Comparison of ENCODE assay signal across 8 mouse cellular contexts in genomic region chr19:6341453-6342077, GRCm38 (mm10). TPM values are rescaled to one million over a fixed set of nuclear protein-coding genes. Genes with fewer than 3 reads are reported as not detected.
A peak's percentile ranks its signal among the peaks of the same experiment; 100 is the strongest.
DNase-seq lines count a peak whose midpoint lies in the region; ATAC-seq and TF ChIP-seq lines count a peak whose summit lies in the region.

No protein-coding gene starts in this region.

- peaks cover 8 to 22% of the 10 kb centered on the region in 2 experiments for H3K4me1 ChIP-seq in liver, embryonic 14.5 days (replicated peaks; ENCODE audit: control insufficient read depth in 2 of 2, insufficient read depth in 2 of 2, low read length in 1 of 2)

- 5% methylated on average over 23 of the region's 23 CpGs for WGBS in liver, embryonic 14.5 days (ENCODE audit: insufficient replicate concordance)

- peak overlapping the region; percentile 67 to 92 for H3K4me3 ChIP-seq in liver, embryonic 14.5 days (ENCODE audit: insufficient read depth in 1 of 2, low read depth in 2 of 2, low read length in 2 of 2)

- no peak for TF ChIP-seq CTCF in liver, embryonic 14.5 days (IDR thresholded peaks at IDR 0.05; ENCODE audit: low read depth)

- peaks cover 6% of the 10 kb centered on the region for H3K36me3 ChIP-seq in liver, embryonic 14.5 days (replicated peaks; ENCODE audit: control insufficient read depth, insufficient read depth, low read depth)

- peak overlapping the region; percentile 77 for H3K4me2 ChIP-seq in liver, embryonic 14.5 days (ENCODE audit: low read depth)

- ATAC-seq in liver, embryonic 14.5 days (ENCODE audit: insufficient read depth), result peak; percentile 44; the same call in 1 of the 2 replicates

- H3K9ac ChIP-seq in liver, embryonic 14.5 days (replicated peaks), result peak overlapping the region; percentile 82

- H3K27ac ChIP-seq in liver, embryonic 14.5 days, result no peak overlapping the region

- DNase-seq in embryo, embryonic 10.5 days (ENCODE audit: low spot score), result peak; percentile 11
- DNase-seq in embryo, embryonic 10 days (ENCODE audit: low spot score), result no peak
- peak; percentile 21 for DNase-seq in urinary bladder, adult 2 months (ENCODE audit: low spot score)
- DNase-seq in urinary bladder, postnatal 10 days (ENCODE audit: low spot score), result no peak
- no peak for DNase-seq in liver, embryonic 14.5 days (ENCODE audit: low read depth in 3 of 3, low spot score in 3 of 3)
- peak; percentile 49 to 59 for DNase-seq in thymus, postnatal 36 days
- no peak for DNase-seq in B cell, adult 2 months
- DNase-seq in frontal cortex, postnatal 14 days (ENCODE audit: low spot score in 2 of 2), result no peak

- H3K9me3 ChIP-seq in liver, embryonic 14.5 days (ENCODE audit: control insufficient read depth, low read length), result no peaks in the 10 kb centered on the region

- TF ChIP-seq EP300 in liver, embryonic 14.5 days (IDR thresholded peaks at IDR 0.05; ENCODE audit: low read depth), result no peak

- no peaks in the 10 kb centered on the region for H3K27me3 ChIP-seq in liver, embryonic 14.5 days (ENCODE audit: control insufficient read depth, insufficient read depth, low read length)

RNA-seq across cellular contexts. Expression of gene Map4k2, which starts 0.6 kb away (rescaled TPM):
- polyA plus RNA-seq in urinary bladder, adult 2 months (2012; rRNA removed), result 63.7 and 88.3 TPM in 2 replicates
- 15.9 and 17.6 TPM in 2 replicates for polyA plus RNA-seq in liver, embryonic 14.5 days (2012; rRNA removed)
- 3.0 and 3.7 TPM in 2 replicates for polyA plus RNA-seq in liver, embryonic 14.5 days (2014; fragmentation: Nextera tagmentation; extraction: Ambion mirVana)

RNA-seq across cellular contexts. Expression of gene Men1, which starts 6.8 kb away (rescaled TPM):
- 34.3 and 37.7 TPM in 2 replicates for polyA plus RNA-seq in urinary bladder, adult 2 months (2012; rRNA removed)
- polyA plus RNA-seq in liver, embryonic 14.5 days (2012; rRNA removed), result 19.9 and 20.4 TPM in 2 replicates
- 12.5 and 13.5 TPM in 2 replicates for polyA plus RNA-seq in liver, embryonic 14.5 days (2014; fragmentation: Nextera tagmentation; extraction: Ambion mirVana)

RNA-seq across cellular contexts. Expression of gene Sf1, which starts 21.9 kb away (rescaled TPM):
- polyA plus RNA-seq in urinary bladder, adult 2 months (2012; rRNA removed), result 89.7 and 158 TPM in 2 replicates
- polyA plus RNA-seq in liver, embryonic 14.5 days (2012; rRNA removed), result 57.4 and 60.9 TPM in 2 replicates
- polyA plus RNA-seq in liver, embryonic 14.5 days (2014; fragmentation: Nextera tagmentation; extraction: Ambion mirVana), result 57.9 and 65.0 TPM in 2 replicates

RNA-seq across cellular contexts. Expression of gene Cdc42bpg, which starts 35.3 kb away (rescaled TPM):
- 22.7 and 27.0 TPM in 2 replicates for polyA plus RNA-seq in urinary bladder, adult 2 months (2012; rRNA removed)
- polyA plus RNA-seq in liver, embryonic 14.5 days (2012; rRNA removed), result 2.0 and 2.1 TPM in 2 replicates
- polyA plus RNA-seq in liver, embryonic 14.5 days (2014; fragmentation: Nextera tagmentation; extraction: Ambion mirVana), result 0.32 and 0.33 TPM in 2 replicates

RNA-seq across cellular contexts. Expression of gene Pygm, which starts 42.6 kb away (rescaled TPM):
- 34.8 and 47.2 TPM in 2 replicates for polyA plus RNA-seq in urinary bladder, adult 2 months (2012; rRNA removed)
- polyA plus RNA-seq in liver, embryonic 14.5 days (2012; rRNA removed), result 1.2 TPM in 2 replicates
- 1.2 and 1.3 TPM in 2 replicates for polyA plus RNA-seq in liver, embryonic 14.5 days (2014; fragmentation: Nextera tagmentation; extraction: Ambion mirVana)

Comparison
In these comparisons a context has a peak if more than half of its experiments do, and no peak if none do; other contexts are left out.
1. DNase-seq: peak in embryo, embryonic 10.5 days (single experiment), urinary bladder, adult 2 months (single experiment) and thymus, postnatal 36 days (2 of 2); none in embryo, embryonic 10 days (single experiment), urinary bladder, postnatal 10 days (single experiment), liver, embryonic 14.5 days (0 of 3), B cell, adult 2 months (0 of 2) and frontal cortex, postnatal 14 days (0 of 2).